Mouse (Mus musculus): ENCODE data around the gene Fam53a. TPM values are rescaled to one million over a fixed set of nuclear protein-coding genes. Genes with fewer than 3 reads are reported as not detected.

Fam53a gene
- polyA plus RNA-seq, 1 experiment, result 31.4 TPM

GRCm38 (mm10) chr5:33640652-33641051 lies 11.2 kb upstream of the Fam53a start:
- H3K36me3 ChIP-seq (ENCODE audit: control insufficient read depth, insufficient read depth), result peaks cover 86% of the 10 kb centered on the region
- no peak overlapping the region for H3K4me3 ChIP-seq (ENCODE audit: insufficient read depth, poor library complexity, severe bottlenecking)
- TF ChIP-seq FOSL1 (IDR thresholded peaks at IDR 0.05; ENCODE audit: insufficient read depth, low read length, poor library complexity, severe bottlenecking) (no peak), MYOD1 (IDR thresholded peaks at IDR 0.05; ENCODE audit: control insufficient read depth, insufficient read length, low read depth) (no peak), CTCF (IDR thresholded peaks at IDR 0.05; ENCODE audit: control insufficient read depth, insufficient read depth, insufficient read length) (no peak), MYOG (IDR thresholded peaks at IDR 0.05; ENCODE audit: control insufficient read depth, extremely low read depth, insufficient read length) (no peak), MAX (IDR thresholded peaks at IDR 0.05) (no peak), CEBPB (IDR thresholded peaks at IDR 0.05; ENCODE audit: low read depth) (no peak), USF1 (IDR thresholded peaks at IDR 0.05; ENCODE audit: low read depth) (no peak)
- no peak overlapping the region for H3ac ChIP-seq (ENCODE audit: control insufficient read depth, insufficient read length, low read depth)
- H3K79me2 ChIP-seq (ENCODE audit: control insufficient read depth, insufficient read depth), result peaks cover 23% of the 10 kb centered on the region
- H3K79me3 ChIP-seq (ENCODE audit: low read depth), result peaks cover 4% of the 10 kb centered on the region
- H3K27me3 ChIP-seq (ENCODE audit: control insufficient read depth, insufficient read depth, insufficient read length), result no peaks in the 10 kb centered on the region

- peaks cover 23% of the 10 kb centered on the region for H3K79me2 ChIP-seq (ENCODE audit: control insufficient read depth, insufficient read depth)
- H3K79me3 ChIP-seq (ENCODE audit: low read depth), result peaks cover 3% of the 10 kb centered on the region
- H3K4me3 ChIP-seq (ENCODE audit: insufficient read depth, poor library complexity, severe bottlenecking), result no peak overlapping the region
- peaks cover 71% of the 10 kb centered on the region for H3K36me3 ChIP-seq (ENCODE audit: control insufficient read depth, insufficient read depth)
- no peak overlapping the region for H3ac ChIP-seq (ENCODE audit: control insufficient read depth, insufficient read length, low read depth)
- no peaks in the 10 kb centered on the region for H3K27me3 ChIP-seq (ENCODE audit: control insufficient read depth, insufficient read depth, insufficient read length)
- TF ChIP-seq CEBPB (IDR thresholded peaks at IDR 0.05; ENCODE audit: low read depth) (no peak), MYOD1 (IDR thresholded peaks at IDR 0.05; ENCODE audit: control insufficient read depth, insufficient read length, low read depth) (no peak), CTCF (IDR thresholded peaks at IDR 0.05; ENCODE audit: control insufficient read depth, insufficient read depth, insufficient read length) (no peak), MAX (IDR thresholded peaks at IDR 0.05) (no peak), MYOG (IDR thresholded peaks at IDR 0.05; ENCODE audit: control insufficient read depth, extremely low read depth, insufficient read length) (no peak), FOSL1 (IDR thresholded peaks at IDR 0.05; ENCODE audit: insufficient read depth, low read length, poor library complexity, severe bottlenecking) (no peak), USF1 (IDR thresholded peaks at IDR 0.05; ENCODE audit: low read depth) (no peak)
Observed at GRCm38 (mm10) chr5:33638826-33639225, 9.4 kb upstream of the Fam53a start.

- TF ChIP-seq CEBPB (IDR thresholded peaks at IDR 0.05; ENCODE audit: low read depth) (no peak), USF1 (IDR thresholded peaks at IDR 0.05; ENCODE audit: low read depth) (no peak), MYOD1 (IDR thresholded peaks at IDR 0.05; ENCODE audit: control insufficient read depth, insufficient read length, low read depth) (no peak), MAX (IDR thresholded peaks at IDR 0.05) (no peak), CTCF (IDR thresholded peaks at IDR 0.05; ENCODE audit: control insufficient read depth, insufficient read depth, insufficient read length) (no peak), MYOG (IDR thresholded peaks at IDR 0.05; ENCODE audit: control insufficient read depth, extremely low read depth, insufficient read length) (no peak), FOSL1 (IDR thresholded peaks at IDR 0.05; ENCODE audit: insufficient read depth, low read length, poor library complexity, severe bottlenecking) (no peak)
- Histone ChIP-seq H3K79me3 (ENCODE audit: low read depth) (peaks cover 3% of the 10 kb centered on the region), H3ac (ENCODE audit: control insufficient read depth, insufficient read length, low read depth) (no peak overlapping the region), H3K79me2 (ENCODE audit: control insufficient read depth, insufficient read depth) (peaks cover 23% of the 10 kb centered on the region), H3K4me3 (ENCODE audit: insufficient read depth, poor library complexity, severe bottlenecking) (no peak overlapping the region), H3K27me3 (ENCODE audit: control insufficient read depth, insufficient read depth, insufficient read length) (no peaks in the 10 kb centered on the region), H3K36me3 (ENCODE audit: control insufficient read depth, insufficient read depth) (peaks cover 63% of the 10 kb centered on the region)
Observed at GRCm38 (mm10) chr5:33637606-33638350, 8.3 kb upstream of the Fam53a start.

- peaks cover 1% of the 10 kb centered on the region for H3K79me3 ChIP-seq (ENCODE audit: low read depth)
- H3K79me2 ChIP-seq (ENCODE audit: control insufficient read depth, insufficient read depth), result peaks cover 15% of the 10 kb centered on the region
- no peak overlapping the region for H3K4me3 ChIP-seq (ENCODE audit: insufficient read depth, poor library complexity, severe bottlenecking)
- no peak overlapping the region for H3ac ChIP-seq (ENCODE audit: control insufficient read depth, insufficient read length, low read depth)
- TF ChIP-seq MYOG (IDR thresholded peaks at IDR 0.05; ENCODE audit: control insufficient read depth, extremely low read depth, insufficient read length) (no peak), MYOD1 (IDR thresholded peaks at IDR 0.05; ENCODE audit: control insufficient read depth, insufficient read length, low read depth) (no peak), USF1 (IDR thresholded peaks at IDR 0.05; ENCODE audit: low read depth) (no peak), FOSL1 (IDR thresholded peaks at IDR 0.05; ENCODE audit: insufficient read depth, low read length, poor library complexity, severe bottlenecking) (no peak), CTCF (IDR thresholded peaks at IDR 0.05; ENCODE audit: control insufficient read depth, insufficient read depth, insufficient read length) (no peak), MAX (IDR thresholded peaks at IDR 0.05) (no peak), CEBPB (IDR thresholded peaks at IDR 0.05; ENCODE audit: low read depth) (no peak)
- H3K36me3 ChIP-seq (ENCODE audit: control insufficient read depth, insufficient read depth), result peaks cover 40% of the 10 kb centered on the region
- no peaks in the 10 kb centered on the region for H3K27me3 ChIP-seq (ENCODE audit: control insufficient read depth, insufficient read depth, insufficient read length)
Observed at GRCm38 (mm10) chr5:33635361-33635760, 5.9 kb upstream of the Fam53a start.

GRCm38 (mm10) chr5:33632526-33632925 lies 3.1 kb upstream of the Fam53a start:
- Histone ChIP-seq H3ac (ENCODE audit: control insufficient read depth, insufficient read length, low read depth) (no peak overlapping the region), H3K79me2 (ENCODE audit: control insufficient read depth, insufficient read depth) (peaks cover 15% of the 10 kb centered on the region), H3K4me3 (ENCODE audit: insufficient read depth, poor library complexity, severe bottlenecking) (no peak overlapping the region), H3K36me3 (ENCODE audit: control insufficient read depth, insufficient read depth) (peaks cover 16% of the 10 kb centered on the region), H3K79me3 (ENCODE audit: low read depth) (peaks cover 10% of the 10 kb centered on the region), H3K27me3 (ENCODE audit: control insufficient read depth, insufficient read depth, insufficient read length) (no peaks in the 10 kb centered on the region)
- TF ChIP-seq MYOG (IDR thresholded peaks at IDR 0.05; ENCODE audit: control insufficient read depth, extremely low read depth, insufficient read length), result no peak
- no peak for TF ChIP-seq MAX (IDR thresholded peaks at IDR 0.05)
- no peak for TF ChIP-seq USF1 (IDR thresholded peaks at IDR 0.05; ENCODE audit: low read depth)
- no peak for TF ChIP-seq MYOD1 (IDR thresholded peaks at IDR 0.05; ENCODE audit: control insufficient read depth, insufficient read length, low read depth)
- no peak for TF ChIP-seq FOSL1 (IDR thresholded peaks at IDR 0.05; ENCODE audit: insufficient read depth, low read length, poor library complexity, severe bottlenecking)
- TF ChIP-seq CTCF (IDR thresholded peaks at IDR 0.05; ENCODE audit: control insufficient read depth, insufficient read depth, insufficient read length), result no peak
- TF ChIP-seq CEBPB (IDR thresholded peaks at IDR 0.05; ENCODE audit: low read depth), result no peak

Data from C2C12 (cell line).